Mouse (Mus musculus): ENCODE measurements at regions not wholly inside any gene's neighbourhood (a gene's known extent, or its start where the extent isn't known, plus 50 kb on each side); places are given as distances from the start of the nearest gene placed in this dataset.
A peak's percentile ranks its signal among the peaks of the same experiment; 100 is the strongest.

DNA sequence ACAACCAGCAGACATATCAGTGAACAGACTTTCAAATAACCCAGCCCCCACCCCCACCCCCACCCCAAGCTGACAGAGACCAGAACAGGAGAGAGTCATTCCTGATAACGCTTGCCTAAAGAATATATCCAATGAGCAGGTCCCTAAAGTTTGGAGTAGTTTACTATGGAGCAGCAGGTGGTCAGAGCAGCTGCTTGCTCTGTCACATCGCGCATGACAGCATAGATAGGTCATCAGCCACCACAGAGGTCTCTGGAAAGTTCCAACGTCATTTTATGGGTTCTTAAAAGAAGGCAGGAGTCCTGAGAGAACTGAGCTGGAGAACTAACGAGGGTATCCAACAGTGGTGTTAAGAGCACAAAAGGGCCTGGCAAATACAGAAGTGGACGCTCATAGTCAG lies 402.4 kb downstream of the H2al1j start:
- 91% methylated on average over 6 of the region's 6 CpGs for WGBS
- Histone ChIP-seq H3K4me1 (ENCODE audit: control insufficient read depth, insufficient read depth, low read length) (no peaks in the 10 kb centered on the region), H3K9ac (ENCODE audit: low read depth, low read length) (no peak overlapping the region), H3K79me2 (ENCODE audit: control insufficient read depth, insufficient read depth, low read length) (no peaks in the 10 kb centered on the region), H3K27ac (replicated peaks; ENCODE audit: insufficient read depth, low read depth, low read length) (no peak overlapping the region), H3K4me3 (ENCODE audit: insufficient read depth, low read depth, low read length) (no peak overlapping the region), H3K27me3 (ENCODE audit: control insufficient read depth, insufficient read depth, low read length) (no peaks in the 10 kb centered on the region), H3K36me3 (ENCODE audit: control insufficient read depth, insufficient read depth, low read length) (no peaks in the 10 kb centered on the region)
- DNase-seq (ENCODE audit: extremely low read depth, low read depth, low spot score): no peak
- TF ChIP-seq POLR2A (IDR thresholded peaks at IDR 0.05; ENCODE audit: extremely low read depth, insufficient read depth, low read length) (no peak), CTCF (IDR thresholded peaks at IDR 0.05; ENCODE audit: low read depth, low read length) (no peak)

- H3K4me3 ChIP-seq (ENCODE audit: insufficient read depth, low read depth, low read length): no peak overlapping the region
- no peak overlapping the region for H3K9ac ChIP-seq (ENCODE audit: low read depth, low read length)
- WGBS: 94% methylated on average over 2 of the region's 2 CpGs
- no peaks in the 10 kb centered on the region for H3K36me3 ChIP-seq (ENCODE audit: control insufficient read depth, insufficient read depth, low read length)
- peaks cover 7% of the 10 kb centered on the region for H3K4me1 ChIP-seq (ENCODE audit: control insufficient read depth, insufficient read depth, low read length)
- DNase-seq (ENCODE audit: extremely low read depth, low read depth, low spot score): no peak
- no peak overlapping the region for H3K27ac ChIP-seq (replicated peaks; ENCODE audit: insufficient read depth, low read depth, low read length)
- H3K79me2 ChIP-seq (ENCODE audit: control insufficient read depth, insufficient read depth, low read length): no peaks in the 10 kb centered on the region
- no peaks in the 10 kb centered on the region for H3K27me3 ChIP-seq (ENCODE audit: control insufficient read depth, insufficient read depth, low read length)
- no peak for TF ChIP-seq CTCF (IDR thresholded peaks at IDR 0.05; ENCODE audit: low read depth, low read length)
- TF ChIP-seq POLR2A (IDR thresholded peaks at IDR 0.05; ENCODE audit: extremely low read depth, insufficient read depth, low read length): no peak
These were observed 404.7 kb downstream of the H2al1j start for GRCm38 (mm10) chrX:11732371-11732770.

DNA sequence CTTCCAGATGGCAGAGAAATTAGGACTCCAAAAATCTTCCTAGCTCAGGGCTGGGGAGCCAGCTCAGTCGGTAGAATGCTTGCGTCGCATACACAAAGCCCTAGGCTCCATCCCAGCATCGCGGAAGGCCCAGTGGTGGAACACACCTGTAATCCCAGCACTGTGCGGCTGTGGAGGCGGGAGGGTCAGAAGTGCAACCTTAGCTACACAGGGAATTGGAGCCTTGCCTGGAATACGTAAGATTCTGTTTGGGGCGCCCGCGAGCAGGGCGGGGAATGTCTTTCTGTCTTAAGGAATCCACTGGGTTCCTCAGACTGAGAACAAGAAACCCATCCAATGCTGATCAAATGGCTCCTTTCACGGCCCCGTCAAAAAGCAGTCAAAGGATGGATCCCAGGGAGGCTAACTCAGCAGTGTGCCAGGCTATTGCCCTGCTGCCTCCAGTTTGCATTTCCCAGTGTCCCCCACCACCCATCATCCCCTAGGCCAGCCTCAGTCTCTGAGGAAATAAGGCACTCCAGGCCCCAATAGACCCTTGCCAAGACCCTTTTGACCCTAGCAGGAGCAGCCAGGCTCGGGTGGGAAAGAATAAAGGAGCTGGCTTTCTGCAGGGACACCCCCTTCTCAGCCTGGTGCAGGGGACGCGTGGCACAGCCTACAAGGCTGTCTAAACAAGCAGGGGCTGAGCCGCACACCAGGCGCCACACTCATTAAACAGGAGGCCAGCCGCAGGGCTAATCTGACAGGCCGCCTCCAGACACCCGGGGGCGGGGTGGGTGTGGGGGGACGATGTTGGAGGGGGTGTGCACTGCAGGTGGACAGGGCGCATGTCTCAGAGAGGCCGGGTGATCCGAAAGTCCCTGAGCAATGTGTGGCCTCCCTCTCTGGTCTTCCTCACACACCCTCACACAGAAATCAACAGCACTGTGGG lies 407.1 kb downstream of the H2al1j start:
- DNase-seq (ENCODE audit: extremely low read depth, low read depth, low spot score): peak; percentile 44
- TF ChIP-seq POLR2A (IDR thresholded peaks at IDR 0.05; ENCODE audit: extremely low read depth, insufficient read depth, low read length) (no peak), CTCF (IDR thresholded peaks at IDR 0.05; ENCODE audit: low read depth, low read length) (no peak)
- Histone ChIP-seq H3K79me2 (ENCODE audit: control insufficient read depth, insufficient read depth, low read length) (no peaks in the 10 kb centered on the region), H3K9ac (ENCODE audit: low read depth, low read length) (no peak overlapping the region), H3K4me1 (ENCODE audit: control insufficient read depth, insufficient read depth, low read length) (peaks cover 7% of the 10 kb centered on the region), H3K27ac (replicated peaks; ENCODE audit: insufficient read depth, low read depth, low read length) (no peak overlapping the region), H3K36me3 (ENCODE audit: control insufficient read depth, insufficient read depth, low read length) (no peaks in the 10 kb centered on the region), H3K4me3 (ENCODE audit: insufficient read depth, low read depth, low read length) (no peak overlapping the region), H3K27me3 (ENCODE audit: control insufficient read depth, insufficient read depth, low read length) (no peaks in the 10 kb centered on the region)
- 42% methylated on average over 27 of the region's 27 CpGs for WGBS

DNA sequence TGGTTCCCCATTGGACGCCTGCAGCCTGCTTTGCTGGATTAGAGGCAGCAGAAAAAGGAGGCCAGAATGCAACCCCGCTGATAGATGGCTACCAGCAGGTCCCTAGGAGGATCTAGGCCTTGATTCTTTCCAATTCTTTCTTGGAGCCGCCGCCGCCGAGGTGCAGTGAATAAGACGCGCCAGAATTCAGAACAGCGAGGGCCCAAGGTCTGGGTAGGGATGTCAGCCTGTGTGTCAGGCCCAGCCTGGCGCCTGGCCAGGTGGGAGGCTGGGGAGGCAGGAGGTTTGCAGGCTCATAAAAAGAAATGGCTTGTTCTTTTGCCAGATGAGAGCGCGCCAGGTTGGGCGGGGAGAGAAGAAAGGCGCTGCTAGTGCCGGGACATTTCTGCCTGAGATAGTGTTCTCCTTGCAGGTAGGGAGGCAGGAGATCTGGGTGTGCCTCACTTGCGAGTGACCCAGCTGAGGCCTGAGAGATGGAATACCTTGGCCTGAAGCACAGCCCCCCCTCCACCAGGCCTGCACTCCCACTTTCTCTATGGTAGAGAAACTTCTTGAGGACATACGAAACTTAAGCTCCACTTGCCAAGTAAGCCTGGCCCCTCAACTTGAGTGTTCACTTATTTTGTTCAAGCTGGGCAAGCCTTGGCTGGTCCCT lies 408.0 kb downstream of the H2al1j start:
- H3K79me2 ChIP-seq (ENCODE audit: control insufficient read depth, insufficient read depth, low read length): no peaks in the 10 kb centered on the region
- H3K27ac ChIP-seq (replicated peaks; ENCODE audit: insufficient read depth, low read depth, low read length): no peak overlapping the region
- peaks cover 7% of the 10 kb centered on the region for H3K4me1 ChIP-seq (ENCODE audit: control insufficient read depth, insufficient read depth, low read length)
- no peaks in the 10 kb centered on the region for H3K36me3 ChIP-seq (ENCODE audit: control insufficient read depth, insufficient read depth, low read length)
- TF ChIP-seq POLR2A (IDR thresholded peaks at IDR 0.05; ENCODE audit: extremely low read depth, insufficient read depth, low read length) (no peak), CTCF (IDR thresholded peaks at IDR 0.05; ENCODE audit: low read depth, low read length) (no peak)
- H3K4me3 ChIP-seq (ENCODE audit: insufficient read depth, low read depth, low read length): no peak overlapping the region
- peak; percentile 75 for DNase-seq (ENCODE audit: extremely low read depth, low read depth, low spot score)
- H3K9ac ChIP-seq (ENCODE audit: low read depth, low read length): no peak overlapping the region
- no peaks in the 10 kb centered on the region for H3K27me3 ChIP-seq (ENCODE audit: control insufficient read depth, insufficient read depth, low read length)
- WGBS: 34% methylated on average over 17 of the region's 17 CpGs

GRCm38 (mm10) chrX:11736481-11736880 lies 408.9 kb downstream of the H2al1j start:
- no peaks in the 10 kb centered on the region for H3K27me3 ChIP-seq (ENCODE audit: control insufficient read depth, insufficient read depth, low read length)
- DNase-seq (ENCODE audit: extremely low read depth, low read depth, low spot score): peak; percentile 91
- no peaks in the 10 kb centered on the region for H3K36me3 ChIP-seq (ENCODE audit: control insufficient read depth, insufficient read depth, low read length)
- TF ChIP-seq CTCF (IDR thresholded peaks at IDR 0.05; ENCODE audit: low read depth, low read length): no peak
- TF ChIP-seq POLR2A (IDR thresholded peaks at IDR 0.05; ENCODE audit: extremely low read depth, insufficient read depth, low read length): no peak
- 30% methylated on average over 3 of the region's 3 CpGs for WGBS
- peaks cover 7% of the 10 kb centered on the region for H3K4me1 ChIP-seq (ENCODE audit: control insufficient read depth, insufficient read depth, low read length)
- no peaks in the 10 kb centered on the region for H3K79me2 ChIP-seq (ENCODE audit: control insufficient read depth, insufficient read depth, low read length)
- no peak overlapping the region for H3K27ac ChIP-seq (replicated peaks; ENCODE audit: insufficient read depth, low read depth, low read length)
- H3K9ac ChIP-seq (ENCODE audit: low read depth, low read length): no peak overlapping the region
- no peak overlapping the region for H3K4me3 ChIP-seq (ENCODE audit: insufficient read depth, low read depth, low read length)
